Mouse (Mus musculus): ENCODE data around the gene Shank2.

Shank2 gene

DNA sequence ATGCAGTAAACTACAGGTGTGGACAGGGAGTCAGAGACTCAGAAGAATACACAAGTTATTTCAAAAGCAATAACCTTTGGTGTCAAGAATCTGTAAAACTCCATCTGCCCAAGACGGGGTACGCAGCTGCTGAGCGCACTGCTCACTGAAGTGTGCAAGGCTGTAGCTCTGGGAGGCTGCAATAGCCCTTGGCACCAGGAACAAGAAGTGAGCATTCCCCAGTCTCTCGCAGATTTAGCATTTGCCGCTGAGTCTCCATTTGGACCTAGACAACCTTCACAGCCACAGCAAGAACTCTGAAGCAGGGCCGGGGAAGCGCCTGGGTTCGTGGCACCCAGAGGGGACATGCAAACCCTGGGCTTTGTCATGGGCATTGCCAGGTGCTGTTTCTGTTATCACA, 371.3 kb downstream of the Shank2 start:
- no peak for DNase-seq

- no peak for DNase-seq
These were observed 373.8 kb downstream of the Shank2 start for GRCm38 (mm10) chr7:144375483-144375882.

GRCm38 (mm10) chr7:144378254-144378653, 376.5 kb downstream of the Shank2 start:
- DNase-seq: no peak

DNA sequence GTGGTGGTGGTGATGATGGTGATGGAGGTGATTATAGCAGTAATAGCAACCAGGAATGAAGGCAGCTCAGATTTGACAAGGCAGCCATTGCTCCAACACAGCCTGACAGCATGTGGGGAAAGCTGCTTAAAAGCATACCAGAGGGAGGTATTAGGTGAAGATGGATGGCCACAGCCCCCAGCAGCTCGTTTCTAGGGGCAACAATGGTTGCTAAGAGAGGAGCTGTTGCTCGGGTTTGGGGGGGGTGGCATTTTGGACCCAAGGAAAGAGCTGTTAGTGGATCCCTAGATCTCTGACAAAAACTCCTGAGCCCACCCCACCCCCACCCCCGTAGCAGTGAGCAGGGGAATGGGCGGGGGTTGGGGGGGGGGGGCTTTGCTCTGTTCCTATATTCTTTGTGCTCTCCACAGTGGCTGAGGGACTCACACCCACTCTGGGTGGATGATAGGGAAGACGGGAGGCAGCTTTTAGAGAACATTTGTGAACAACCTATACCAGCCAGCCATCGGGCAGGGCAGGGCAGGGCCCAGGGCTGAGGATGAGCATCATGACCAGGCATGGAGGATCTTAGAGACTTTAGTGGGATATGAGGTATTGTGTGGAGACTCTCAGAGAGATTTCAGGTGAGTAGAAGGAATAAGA, 377.6 kb downstream of the Shank2 start:
- DNase-seq: no peak

- DNase-seq: no peak
These were observed 379.9 kb downstream of the Shank2 start for GRCm38 (mm10) chr7:144381588-144381987.

- no peak for DNase-seq
These were observed 385.8 kb downstream of the Shank2 start for GRCm38 (mm10) chr7:144387537-144387936.

GRCm38 (mm10) chr7:144389704-144390103, 388.0 kb downstream of the Shank2 start:
- no peak for DNase-seq

GRCm38 (mm10) chr7:144390676-144391075, 388.9 kb downstream of the Shank2 start:
- DNase-seq: no peak

- no peak for DNase-seq
These were observed 390.0 kb downstream of the Shank2 start for GRCm38 (mm10) chr7:144391727-144392126.

DNA sequence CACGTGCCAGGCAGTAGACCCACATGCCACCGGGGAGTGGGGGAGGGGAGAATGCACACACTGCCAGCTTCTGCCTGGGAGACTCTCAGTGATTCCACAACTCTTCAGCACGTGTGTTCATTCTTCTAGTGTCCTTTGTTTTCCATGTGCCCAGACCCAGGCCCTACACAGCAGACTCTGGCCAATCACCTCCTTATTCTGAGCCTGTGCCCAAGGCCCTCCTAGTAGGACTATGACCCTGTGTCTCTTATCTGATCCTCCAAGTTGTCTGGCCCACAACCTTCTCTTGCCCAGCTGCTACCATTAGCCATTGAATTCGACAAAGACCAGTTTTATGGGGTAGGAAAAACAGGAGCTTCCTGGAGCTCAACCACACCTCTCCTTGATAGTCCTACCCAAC, 400.8 kb downstream of the Shank2 start:
- DNase-seq: no peak

- DNase-seq: no peak
These were observed 405.9 kb downstream of the Shank2 start for GRCm38 (mm10) chr7:144407675-144408074.

GRCm38 (mm10) chr7:144408464-144409000, 406.8 kb downstream of the Shank2 start:
- DNase-seq: no peak

DNA sequence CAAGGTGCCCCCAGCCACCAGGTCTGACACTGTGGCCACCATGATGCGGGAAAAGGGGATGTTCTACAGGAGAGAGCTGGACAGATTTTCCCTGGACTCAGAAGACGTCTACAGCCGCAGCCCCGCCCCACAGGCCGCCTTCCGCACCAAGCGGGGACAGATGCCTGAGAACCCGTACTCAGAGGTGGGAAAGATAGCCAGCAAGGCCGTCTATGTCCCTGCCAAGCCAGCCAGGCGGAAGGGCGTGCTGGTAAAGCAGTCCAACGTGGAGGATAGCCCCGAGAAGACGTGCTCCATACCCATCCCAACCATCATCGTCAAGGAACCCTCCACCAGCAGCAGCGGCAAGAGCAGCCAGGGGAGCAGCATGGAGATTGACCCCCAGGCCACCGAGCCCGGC, 408.0 kb downstream of the Shank2 start:
- DNase-seq: no peak

GRCm38 (mm10) chr7:144411967-144412906, 410.5 kb downstream of the Shank2 start:
- DNase-seq: no peak

DNA sequence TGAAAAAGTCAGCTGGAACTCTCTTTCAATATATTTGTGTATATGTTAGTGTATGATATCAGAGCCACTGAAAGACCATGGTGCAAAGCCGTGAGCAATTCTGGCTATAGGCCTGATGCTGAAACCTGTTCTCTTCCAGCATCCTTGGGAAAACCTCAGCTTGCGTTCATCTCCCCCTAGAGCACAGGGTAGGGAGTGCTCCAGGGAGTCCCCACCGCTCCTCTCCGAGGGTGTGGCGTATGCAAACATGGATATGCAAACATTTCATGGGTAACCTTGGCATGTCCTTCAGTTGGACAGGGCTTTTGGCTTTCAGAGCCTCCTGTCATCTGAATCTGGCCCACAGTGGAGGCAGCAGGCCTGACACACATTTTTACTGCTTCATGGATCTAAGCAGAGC, 412.9 kb downstream of the Shank2 start:
- no peak for DNase-seq

- no peak for DNase-seq
These were observed 414.1 kb downstream of the Shank2 start for GRCm38 (mm10) chr7:144415795-144416194.

DNA sequence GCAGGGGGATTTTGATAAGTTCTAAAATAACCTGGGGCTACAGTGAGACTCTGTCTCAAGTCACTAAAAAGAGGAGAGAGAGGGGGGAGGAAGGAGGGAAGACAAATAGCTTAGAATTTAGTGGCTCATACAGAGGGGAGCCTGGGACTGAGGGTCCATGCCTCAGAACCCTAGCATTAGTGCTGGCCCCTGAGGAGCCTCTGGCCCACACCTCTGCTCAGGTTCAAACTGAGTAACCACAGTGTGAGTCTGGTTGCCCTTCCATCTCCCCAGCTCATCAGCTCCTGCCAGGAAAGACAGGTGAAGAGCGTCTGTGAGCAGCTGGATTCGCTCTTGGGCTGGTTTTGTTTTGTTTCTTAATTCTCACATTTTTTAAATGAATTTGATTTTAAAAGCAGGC, 415.5 kb downstream of the Shank2 start:
- no peak for DNase-seq

DNA sequence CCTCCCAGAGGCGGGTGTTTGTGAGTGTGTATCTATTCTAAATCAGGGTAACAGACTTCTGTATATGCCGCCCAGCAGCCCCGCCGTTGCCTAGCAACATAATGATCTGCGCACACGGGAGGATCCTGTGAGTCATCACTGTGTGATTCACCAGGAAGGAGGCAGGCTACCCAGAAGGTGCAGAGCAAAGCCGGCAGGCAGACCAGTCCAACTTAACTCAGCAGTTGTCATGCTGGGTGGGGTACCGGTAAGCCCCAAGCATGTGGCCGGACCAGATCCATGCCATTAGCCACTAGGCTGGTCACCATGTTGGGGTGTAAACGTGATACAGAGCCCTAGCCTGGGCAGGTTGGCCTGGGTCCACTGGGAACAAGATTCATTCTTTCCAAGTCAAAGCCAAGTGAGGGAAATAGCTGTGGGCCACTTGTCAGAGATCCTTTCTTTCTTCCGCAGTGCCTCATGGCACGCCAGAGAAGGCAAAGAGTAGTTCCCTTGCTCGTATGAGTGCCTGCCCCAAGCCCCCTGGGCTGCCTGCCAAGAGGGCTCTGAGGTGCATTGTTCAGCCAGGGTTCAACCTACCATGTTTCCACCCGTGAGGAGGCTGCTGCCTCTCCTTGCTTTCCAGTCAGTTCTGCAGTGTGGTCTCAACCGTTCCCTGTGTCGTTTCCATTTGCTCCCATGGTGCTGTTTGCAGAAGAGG, 416.1 kb downstream of the Shank2 start:
- DNase-seq: no peak

GRCm38 (mm10) chr7:144420552-144420951, 418.8 kb downstream of the Shank2 start:
- DNase-seq: no peak

DNA sequence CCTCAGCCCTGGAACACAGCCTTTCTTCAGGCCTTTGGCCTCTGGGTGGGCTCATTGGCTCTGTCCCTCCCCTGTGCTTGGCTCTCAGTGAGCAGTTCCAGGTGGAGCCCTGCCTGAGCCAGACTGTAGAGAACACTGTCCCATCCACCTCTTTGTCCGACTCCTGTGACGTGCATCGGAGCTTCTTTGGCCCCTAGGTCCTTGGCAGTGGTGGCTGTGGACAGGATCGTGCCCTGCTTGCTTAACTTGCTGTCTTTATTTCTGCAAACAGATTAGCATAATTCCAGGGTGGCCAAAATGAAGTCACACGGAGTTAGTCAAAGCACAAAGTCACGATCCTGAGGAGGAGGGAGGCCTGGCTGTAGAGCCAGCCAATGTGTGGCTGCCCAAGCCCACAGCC, 419.8 kb downstream of the Shank2 start:
- DNase-seq: no peak

- DNase-seq: peak; percentile 25 to 32
These were observed 424.2 kb downstream of the Shank2 start for GRCm38 (mm10) chr7:144425953-144426352.

DNA sequence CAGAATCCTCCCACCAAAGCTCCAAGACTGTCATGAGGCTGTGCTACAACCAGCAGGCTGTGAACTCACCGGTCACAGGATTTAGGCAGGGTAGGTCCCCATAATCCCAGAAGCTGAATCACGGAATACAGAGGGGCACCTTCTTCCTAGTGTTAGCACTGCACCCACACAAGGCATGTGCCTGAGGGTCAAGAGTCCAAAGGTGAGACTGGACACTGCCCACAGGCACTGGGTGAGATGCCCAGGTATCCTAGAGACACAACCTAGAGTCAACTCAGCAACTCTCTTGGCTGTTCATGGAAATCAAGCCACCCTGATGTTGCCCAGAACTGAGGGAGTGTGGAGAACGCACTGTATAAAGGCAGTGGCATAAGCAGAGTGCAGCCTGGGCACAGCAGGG, 424.9 kb downstream of the Shank2 start:
- DNase-seq: no peak

DNA sequence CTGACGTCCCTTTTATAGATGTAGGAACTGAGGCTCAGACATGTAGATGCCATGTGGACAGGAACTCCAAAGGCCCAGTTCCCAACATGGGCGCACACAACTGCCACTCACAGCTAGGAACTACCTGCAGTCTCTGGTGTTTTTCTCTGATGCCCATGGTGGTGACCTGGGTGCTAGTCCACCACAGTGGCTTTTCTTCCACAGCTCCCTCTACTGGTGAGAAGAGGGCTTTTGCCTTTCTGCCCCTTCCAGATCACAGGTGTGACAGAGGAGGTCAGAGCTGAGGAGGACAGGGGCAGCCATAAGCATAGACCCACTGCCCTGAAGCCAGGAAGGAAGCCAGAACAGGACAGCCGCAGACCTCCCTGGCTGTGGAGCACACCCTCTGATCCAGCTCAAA, 425.7 kb downstream of the Shank2 start:
- no peak for DNase-seq
